Comparison of ENCODE assay signal across 21 mouse cellular contexts in genomic region chr5:85240380-85240779, GRCm38 (mm10).
DNase-seq lines count a peak whose midpoint lies in the region; ATAC-seq lines count a peak whose summit lies in the region.
"Had no signal": no experiment of that assay in that cellular context is flagged by ENCODE, and none has a peak within 500 bp of the region (broad histone marks: within the 10 kb centered on the region; RNA-seq: fewer than 3 reads in every experiment).

No protein-coding gene starts in this region.

- H3K27ac ChIP-seq in hindbrain, embryonic 12.5 days = no peak overlapping the region
- no peak overlapping the region for H3K27ac ChIP-seq in hindbrain, embryonic 10.5 days
- H3K27ac ChIP-seq in forebrain, embryonic 13.5 days = peak overlapping the region; percentile 19; the same call in 1 of the 2 replicates
- H3K27ac ChIP-seq in neural tube, embryonic 12.5 days = no peak overlapping the region
- H3K27ac ChIP-seq: heart, adult 2 months; heart, embryonic 13.5 days; stomach, postnatal 0 days had no signal

- H3K27me3 ChIP-seq in hindbrain, embryonic 12.5 days = no peaks in the 10 kb centered on the region
- H3K27me3 ChIP-seq in hindbrain, embryonic 10.5 days (ENCODE audit: insufficient read depth, poor library complexity, severe bottlenecking) = no peaks in the 10 kb centered on the region
- no peaks in the 10 kb centered on the region for H3K27me3 ChIP-seq in forebrain, embryonic 13.5 days
- H3K27me3 ChIP-seq in neural tube, embryonic 12.5 days (replicated peaks) = no peaks in the 10 kb centered on the region
- H3K27me3 ChIP-seq: heart, embryonic 13.5 days; Patski had no signal

- no peaks in the 10 kb centered on the region for H3K36me3 ChIP-seq in hindbrain, embryonic 12.5 days
- no peaks in the 10 kb centered on the region for H3K36me3 ChIP-seq in hindbrain, embryonic 10.5 days
- H3K36me3 ChIP-seq in forebrain, embryonic 13.5 days (ENCODE audit: poor library complexity, severe bottlenecking) = no peaks in the 10 kb centered on the region
- no peaks in the 10 kb centered on the region for H3K36me3 ChIP-seq in neural tube, embryonic 12.5 days
- H3K36me3 ChIP-seq: heart, embryonic 13.5 days had no signal

- H3K9ac ChIP-seq in hindbrain, embryonic 12.5 days = no peak overlapping the region
- H3K9ac ChIP-seq in forebrain, embryonic 13.5 days = no peak overlapping the region
- H3K9ac ChIP-seq in neural tube, embryonic 12.5 days = no peak overlapping the region
- H3K9ac ChIP-seq: heart, embryonic 13.5 days had no signal

- no peak overlapping the region for H3K4me3 ChIP-seq in hindbrain, embryonic 12.5 days
- H3K4me3 ChIP-seq in hindbrain, embryonic 10.5 days = no peak overlapping the region
- H3K4me3 ChIP-seq in forebrain, embryonic 13.5 days = no peak overlapping the region
- no peak overlapping the region for H3K4me3 ChIP-seq in neural tube, embryonic 12.5 days
- H3K4me3 ChIP-seq: heart, adult 2 months; heart, embryonic 13.5 days; myocyte had no signal

- peak; percentile 39 for ATAC-seq in hindbrain, embryonic 12.5 days (ENCODE audit: low FRiP score)
- peak; percentile 61 for ATAC-seq in forebrain, embryonic 13.5 days
- ATAC-seq in neural tube, embryonic 12.5 days (ENCODE audit: low FRiP score, low read depth) = peak; percentile 63
- ATAC-seq in CD4-positive, CD25-positive, alpha-beta regulatory T cell, adult 4 months = no peak
- ATAC-seq: intestine, postnatal 0 days; Patski had no signal

- no peak overlapping the region for H3K4me2 ChIP-seq in hindbrain, embryonic 12.5 days (replicated peaks)
- H3K4me2 ChIP-seq in forebrain, embryonic 13.5 days = no peak overlapping the region
- no peak overlapping the region for H3K4me2 ChIP-seq in neural tube, embryonic 12.5 days (replicated peaks)
- H3K4me2 ChIP-seq: heart, embryonic 13.5 days had no signal

- H3K4me1 ChIP-seq in hindbrain, embryonic 12.5 days = peaks cover 4% of the 10 kb centered on the region; the same call in 1 of the 2 replicates
- no peaks in the 10 kb centered on the region for H3K4me1 ChIP-seq in hindbrain, embryonic 10.5 days (replicated peaks)
- peaks cover 9% of the 10 kb centered on the region; the same call in 1 of the 2 replicates for H3K4me1 ChIP-seq in forebrain, embryonic 13.5 days
- no peaks in the 10 kb centered on the region for H3K4me1 ChIP-seq in neural tube, embryonic 12.5 days
- H3K4me1 ChIP-seq: heart, embryonic 13.5 days had no signal

- no peak for DNase-seq in hindbrain, embryonic 10.5 days (ENCODE audit: low spot score)
- peak; percentile 7 for DNase-seq in MN1 (ENCODE audit: low spot score)
- DNase-seq in cerebellum, adult 9-10 months = no peak
- DNase-seq in thymus, postnatal 14 days = no peak
- DNase-seq: adrenal gland, postnatal 14 days; cerebellum, adult 11 months; gastrocnemius, postnatal 36 days; heart, adult 2 months; heart, postnatal 14 days; kidney, postnatal 36 days; lung, postnatal 4 days; thymus, adult 2 months had no signal

- H3K9me3 ChIP-seq in hindbrain, embryonic 12.5 days (replicated peaks) = no peaks in the 10 kb centered on the region
- H3K9me3 ChIP-seq in hindbrain, embryonic 10.5 days = no peaks in the 10 kb centered on the region
- no peaks in the 10 kb centered on the region for H3K9me3 ChIP-seq in forebrain, embryonic 13.5 days (replicated peaks)
- H3K9me3 ChIP-seq in neural tube, embryonic 12.5 days = no peaks in the 10 kb centered on the region
- H3K9me3 ChIP-seq: heart, embryonic 13.5 days had no signal
